Mouse (Mus musculus) ES-E14 (cell line): ENCODE data around the gene Mapk7.

Source experiments
- CHD2 ChIP-seq: IDR thresholded peaks from 2 replicates; pipeline ENCODE4 v1.6.1; 2014; ENCODE audit warnings: mild to moderate bottlenecking, low read depth, low read length, inconsistent platforms
- ZNF384 ChIP-seq: IDR thresholded peaks from 2 replicates; pipeline ENCODE4 v1.6.1; 2012; ENCODE audit warnings: low read depth, low read length, inconsistent platforms

- TF ChIP-seq CHD2 (no peak), ZNF384 (no peak)
These were observed 38.6 kb upstream of the Mapk7 start for GRCm38 (mm10) chr11:61532820-61533219.
